Mouse (Mus musculus) kidney, adult 2 months (tissue): Measurements from ENCODE around the gene Spata16.

Experiments
- CTCF ChIP-seq: fragments of 200-500 bp; conservative IDR thresholded peaks from 2 replicates; pipeline ENCODE4 v1.5.1; 2011; ENCODE audit warnings: low read depth, mild to moderate bottlenecking, control low read depth, low read length, moderate library complexity, mixed read lengths; ENCODE audit not compliant: insufficient read depth, insufficient read length
- POLR2A ChIP-seq: fragments of 200-500 bp; IDR thresholded peaks from one replicate; pipeline ENCODE4 v1.6.1; 2011; ENCODE audit warnings: low read depth, low read length, control low read depth

GRCm38 (mm10) chr3:26793334-26794101, 156.1 kb downstream of the Spata16 start:
- no peak for TF ChIP-seq POLR2A
- no peak for TF ChIP-seq CTCF
